Mouse (Mus musculus) gastrocnemius, postnatal 25 days (tissue): ENCODE measurements around the gene Carm1. TPM values are rescaled to one million over a fixed set of nuclear protein-coding genes. Genes with fewer than 3 reads are reported as not detected.
"Not testable (repeated sequence)": the region's sequence is repeated elsewhere in the genome, so short reads cannot be mapped to it uniquely, and the experiment has no call there.

Experiments
- DNase-seq: peaks from one replicate; pipeline ENCODE4 v3.0.0; 2022
- long read RNA-seq, 2 experiments: library from polyadenylated mRNA; stranded (forward); transcript quantifications; one replicate each; pipeline ENCODE4 v2.0.0; 2021
- total RNA-seq, 2 experiments: library from RNA; stranded (reverse); gene quantifications; 1 replicate in 1 of 2; 2 replicates in 1 of 2; pipeline ENCODE4 v1.2.3; 2021

Carm1 gene
- total RNA-seq, result 10 to 100 TPM; 58.2 to 60.9 TPM
- long read RNA-seq, experiment 1, transcript Carm1-201 (16 exons, 3,220 nt), result major isoform, 31 of 52 reads
- long read RNA-seq, experiment 1, partial matches to known transcripts, result 17 of 52 reads
- long read RNA-seq, experiment 1, other reads (novel, unspliced or antisense), result 3 of 52 reads
- long read RNA-seq, experiment 2, transcript Carm1-201 (16 exons, 3,220 nt), result major isoform, 47 of 73 reads
- long read RNA-seq, experiment 2, partial matches to known transcripts, result 5 of 73 reads
- long read RNA-seq, experiment 2, other reads (novel, unspliced or antisense), result 14 of 73 reads

GRCm38 (mm10) chr9:21546789-21547074 lies at the start of gene Carm1:
Gene Carm1 (plus strand): TSS chr9:21546894.
- DNase-seq, result no peak

GRCm38 (mm10) chr9:21497050-21497542 lies 49.6 kb upstream of the Carm1 start:
- DNase-seq, result no peak

GRCm38 (mm10) chr9:21497664-21498063 lies 49.0 kb upstream of the Carm1 start:
- no peak for DNase-seq

DNA sequence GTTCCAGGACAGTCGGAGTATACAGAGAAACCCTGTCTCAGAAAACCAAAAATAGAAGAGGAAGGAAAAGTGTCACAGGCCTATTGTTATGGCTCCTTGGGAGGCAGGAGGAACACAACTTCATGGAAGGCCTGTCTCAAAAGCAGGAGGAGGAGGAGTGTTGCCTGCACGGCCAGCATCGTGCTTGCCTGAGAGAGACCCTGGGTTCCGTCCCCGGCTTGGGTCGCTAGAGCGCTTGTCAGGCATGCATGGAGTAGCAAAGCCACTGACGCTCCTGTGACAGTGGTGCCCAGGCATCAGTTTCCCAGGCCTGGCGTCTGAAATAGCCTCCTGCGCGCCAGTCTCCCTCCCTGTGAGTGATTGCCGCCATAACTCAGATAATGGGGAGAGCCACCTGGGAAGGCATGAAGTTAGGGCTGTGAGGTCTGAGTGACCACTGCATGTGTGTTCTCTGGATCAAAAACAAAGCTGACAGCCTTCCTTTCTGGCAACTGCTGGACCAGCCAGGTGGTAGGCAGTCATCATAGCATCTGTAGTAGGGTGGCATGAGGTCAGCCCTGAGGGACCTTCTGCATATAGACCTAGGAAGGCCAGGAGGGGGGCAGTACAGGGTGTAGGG lies 48.3 kb upstream of the Carm1 start:
- no peak for DNase-seq

DNA sequence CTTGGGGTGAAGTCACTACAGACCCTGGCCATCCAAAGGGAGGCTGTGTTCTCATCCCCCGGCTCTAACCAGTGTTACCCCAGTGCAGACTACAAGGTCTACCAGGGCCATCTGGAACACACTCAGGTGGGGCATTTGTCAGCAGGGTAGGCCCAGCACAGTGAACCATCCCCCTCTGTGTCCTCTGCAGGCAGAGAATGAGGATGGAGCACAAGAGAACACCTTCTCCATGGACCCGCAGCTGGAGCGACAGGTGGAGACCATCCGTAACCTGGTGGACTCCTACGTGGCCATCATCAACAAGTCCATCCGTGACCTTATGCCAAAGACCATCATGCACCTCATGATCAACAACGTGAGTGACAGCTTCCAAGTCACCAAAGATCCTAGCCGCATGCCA lies 43.3 kb upstream of the Carm1 start:
- DNase-seq, result no peak

GRCm38 (mm10) chr9:21505767-21506166 lies 40.9 kb upstream of the Carm1 start:
- no peak for DNase-seq

- no peak for DNase-seq
These were observed 38.8 kb upstream of the Carm1 start for GRCm38 (mm10) chr9:21507753-21508430.

GRCm38 (mm10) chr9:21508871-21509404 lies 37.8 kb upstream of the Carm1 start:
- no peak for DNase-seq

- peak; percentile 94 for DNase-seq
These were observed 36.7 kb upstream of the Carm1 start, which contains the start of gene Tmed1 for GRCm38 (mm10) chr9:21509772-21510688. Gene Tmed1 (minus strand): TSS chr9:21510252.

- no peak for DNase-seq
These were observed 36.0 kb upstream of the Carm1 start for GRCm38 (mm10) chr9:21510689-21511015.

- DNase-seq, result no peak
These were observed 35.6 kb upstream of the Carm1 start for GRCm38 (mm10) chr9:21511052-21511451.

DNA sequence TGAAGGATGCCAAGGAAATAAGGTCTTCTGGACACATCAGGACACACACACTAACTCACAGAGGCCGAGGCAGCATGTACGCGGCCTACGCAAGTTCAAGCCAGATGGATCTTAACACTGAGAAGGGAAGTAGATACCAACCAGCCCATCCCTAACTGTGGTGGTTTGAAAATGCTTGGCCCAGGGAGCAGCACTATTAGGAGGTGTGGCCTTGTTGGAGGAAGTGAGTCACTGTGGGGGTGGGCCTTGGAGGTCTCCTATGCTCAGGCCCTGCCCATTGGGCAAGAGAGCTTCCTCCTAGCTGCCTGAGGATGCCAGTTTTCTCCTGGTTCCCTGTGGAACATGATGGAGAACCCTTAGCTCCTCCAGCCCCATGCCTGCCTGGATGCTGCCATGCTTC lies 33.2 kb upstream of the Carm1 start:
- DNase-seq, result no peak

- no peak for DNase-seq
These were observed 28.7 kb upstream of the Carm1 start for GRCm38 (mm10) chr9:21517947-21518495.

GRCm38 (mm10) chr9:21518690-21519089 lies 28.0 kb upstream of the Carm1 start:
- not testable (repeated sequence) for DNase-seq

GRCm38 (mm10) chr9:21525142-21525936 lies 21.4 kb upstream of the Carm1 start:
- DNase-seq, result no peak

DNA sequence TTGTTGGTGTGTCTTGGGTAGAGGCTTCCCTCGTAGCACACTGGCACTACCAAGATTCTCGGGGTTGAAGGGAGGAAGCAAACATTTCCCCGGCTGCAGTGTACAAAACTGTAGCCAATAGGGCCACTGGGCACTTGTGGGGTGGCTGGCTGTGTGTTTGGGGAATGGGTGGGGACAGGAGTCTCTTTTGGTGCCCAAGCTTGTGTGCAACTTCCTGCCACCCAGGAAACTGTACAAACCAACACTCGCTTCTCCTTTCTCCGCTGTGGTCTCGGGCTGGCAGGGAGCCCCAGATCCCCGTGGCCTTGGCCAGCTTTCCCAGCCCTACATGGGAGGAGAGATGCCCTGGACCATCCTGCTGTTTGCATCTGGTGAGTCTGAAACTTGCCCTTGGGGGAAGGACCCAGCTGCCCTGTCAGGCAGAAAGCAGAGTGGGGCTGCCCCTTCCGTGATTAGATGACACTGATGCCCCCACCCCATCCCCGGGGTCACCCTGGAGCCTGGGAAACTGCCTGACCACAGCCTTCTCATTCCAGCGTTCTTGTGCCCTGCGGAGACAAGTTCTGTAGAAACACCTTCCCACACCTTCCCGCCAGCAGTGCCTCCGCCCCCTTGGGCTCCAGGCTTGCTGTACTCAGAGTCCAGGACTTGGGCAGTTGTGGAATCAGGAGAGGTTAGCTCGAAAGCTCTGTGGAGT lies 20.6 kb upstream of the Carm1 start, which contains the start of gene AB124611:
Gene AB124611, plus strand, starts transcription at position 240 of the 697 bp plus-strand sequence.
- DNase-seq, result no peak

DNA sequence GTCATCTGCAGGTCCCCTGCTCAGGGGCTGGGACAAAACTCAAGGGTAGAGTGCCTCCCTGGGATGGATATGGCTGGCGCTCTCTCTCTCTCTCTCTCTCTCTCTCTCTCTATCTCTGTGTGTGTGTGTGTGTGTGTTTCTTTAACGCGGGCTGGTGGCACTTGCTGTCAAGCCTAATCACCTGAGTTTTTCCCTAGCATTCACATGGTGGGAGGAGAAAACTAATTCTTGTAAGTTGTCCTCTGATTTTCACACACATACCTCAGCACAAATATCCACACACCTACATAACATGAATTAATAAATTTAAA lies 20.1 kb upstream of the Carm1 start:
- DNase-seq, result no peak

DNA sequence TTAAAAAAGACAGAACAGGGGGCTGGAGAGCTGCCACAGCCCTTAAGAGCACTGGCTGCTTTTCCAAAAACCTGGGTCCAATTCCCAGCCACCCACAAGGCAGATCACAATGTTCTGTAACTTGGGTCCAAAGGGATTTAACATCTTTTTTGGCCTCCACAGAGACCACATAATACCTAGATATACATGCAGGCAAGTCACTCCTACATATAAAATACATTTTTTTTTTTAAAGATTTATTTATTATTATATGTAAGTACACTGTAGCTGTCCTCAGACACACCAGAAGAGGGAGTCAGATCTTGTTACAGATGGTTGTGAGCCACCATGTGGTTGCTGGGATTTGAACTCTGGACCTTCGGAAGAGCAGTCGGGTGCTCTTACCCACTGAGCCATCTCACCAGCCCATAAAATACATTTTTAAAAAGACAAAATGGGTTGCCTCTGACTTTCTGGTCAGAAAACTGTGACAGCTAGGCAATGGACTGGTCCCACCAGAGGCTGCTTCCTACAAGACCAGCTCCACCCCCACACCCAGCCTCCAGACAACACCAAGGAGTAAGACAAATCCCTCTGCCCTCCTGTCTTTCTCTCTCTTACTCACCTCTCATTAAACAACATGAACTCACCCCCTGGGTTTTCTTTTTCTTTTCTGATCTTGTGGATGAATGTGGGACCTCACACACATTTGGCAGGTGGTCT lies 19.4 kb upstream of the Carm1 start:
- no peak for DNase-seq

DNA sequence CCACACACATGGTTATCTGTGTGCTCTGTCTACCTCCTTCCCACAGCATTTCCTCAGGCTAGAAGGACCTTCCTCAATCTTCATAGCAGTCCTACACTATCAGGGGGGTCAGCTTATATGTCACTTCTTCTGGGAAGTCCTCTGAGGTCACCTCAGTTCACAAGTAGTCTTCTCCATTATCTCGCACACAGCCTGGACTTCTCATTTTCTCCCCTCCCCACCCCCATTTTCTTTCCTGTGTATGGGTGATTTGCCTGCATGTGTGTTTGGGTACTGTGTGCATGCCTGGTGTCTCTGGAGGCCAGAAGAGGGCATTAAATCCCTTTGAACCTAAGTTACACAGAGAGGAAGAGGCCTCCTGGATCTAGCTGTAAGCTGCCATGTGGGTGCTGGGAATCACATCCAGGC lies 18.8 kb upstream of the Carm1 start:
- DNase-seq, result no peak

- DNase-seq, result no peak
These were observed 10.2 kb upstream of the Carm1 start for GRCm38 (mm10) chr9:21536501-21536900.
